Mouse (Mus musculus) midbrain, embryonic 16.5 days (tissue): Measurements from ENCODE around the gene Olfr123. TPM values are rescaled to one million over a fixed set of nuclear protein-coding genes. Genes with fewer than 3 reads are reported as not detected.

Experiments used
- ATAC-seq: fragments of 200-750 bp; cut with Nextera tagmentation; 2 replicates; pipeline ENCODE4 v1.8.0; 2017; ENCODE audit warnings: moderate TSS enrichment
- H3K27ac ChIP-seq: fragments of 300-500 bp; sonication (generic); 2 replicates; pipeline ENCODE4 v1.5.1; 2014; ENCODE audit warnings: mild to moderate bottlenecking, low read length, mixed read lengths
- H3K27me3 ChIP-seq: fragments of 300-500 bp; sonication (generic); 2 replicates; pipeline ENCODE4 v1.6.1; 2014; ENCODE audit warnings: low read depth, low read length, mixed read lengths; ENCODE audit not compliant: control insufficient read depth, insufficient read depth
- H3K36me3 ChIP-seq: fragments of 300-500 bp; sonication (generic); 2 replicates; pipeline ENCODE4 v1.6.1; 2014; ENCODE audit warnings: mild to moderate bottlenecking, low read length, moderate library complexity, mixed read lengths; ENCODE audit not compliant: control insufficient read depth, insufficient read depth
- H3K4me1 ChIP-seq: fragments of 300-500 bp; sonication (generic); 2 replicates; pipeline ENCODE4 v1.6.1; 2014; ENCODE audit warnings: mild to moderate bottlenecking, low read length, mixed read lengths; ENCODE audit not compliant: control insufficient read depth, insufficient read depth
- H3K4me2 ChIP-seq: fragments of 300-500 bp; sonication (generic); 2 replicates; pipeline ENCODE4 v1.6.1; 2014; ENCODE audit warnings: mild to moderate bottlenecking, low read length, mixed read lengths
- H3K4me3 ChIP-seq: fragments of 300-500 bp; sonication (generic); 2 replicates; pipeline ENCODE4 v1.5.1; 2014; ENCODE audit warnings: low read depth, mild to moderate bottlenecking, low read length, moderate library complexity, mixed read lengths
- H3K9ac ChIP-seq: fragments of 300-500 bp; sonication (generic); 2 replicates; pipeline ENCODE4 v1.6.1; 2014; ENCODE audit warnings: low read depth, low read length, mixed read lengths
- H3K9me3 ChIP-seq: fragments of 300-500 bp; sonication (generic); replicated peaks from 2 replicates; pipeline ENCODE4 v1.6.1; 2014; ENCODE audit warnings: mild to moderate bottlenecking, low read length, mixed read lengths; ENCODE audit not compliant: control insufficient read depth, poor library complexity, severe bottlenecking
- WGBS: fragments of 180-500 bp; shearing (Covaris S2); extraction: QIAGEN DNeasy Blood & Tissue Kit; methylation state at CpG from one replicate; pipeline ENCODE4 v1.1.7; 2014; 5-methylcytosine and 5-hydroxymethylcytosine counted together
- polyA plus RNA-seq: library from polyadenylated mRNA; unstranded; fragments of >200 nt; fragmentation: Nextera tagmentation; extraction: Ambion mirVana; gene quantifications from 2 replicates; pipeline ENCODE4 v1.2.1, GENCODE M21; 2015

Olfr123 gene
- not detected in 2 replicates for polyA plus RNA-seq

- no peak within 1 kb of the TSS for H3K4me2 ChIP-seq
- no peaks in the 10 kb centered on the region for H3K9me3 ChIP-seq
- H3K4me3 ChIP-seq = no peak within 1 kb of the TSS
- no peaks in the 10 kb centered on the region for H3K27me3 ChIP-seq
- H3K27ac ChIP-seq = no peak within 1 kb of the TSS
- 96% methylated on average over 2 of the region's 2 CpGs for WGBS
- no peaks in the 10 kb centered on the region for H3K36me3 ChIP-seq
- no peak for ATAC-seq
- no peaks in the 10 kb centered on the region for H3K4me1 ChIP-seq
- H3K9ac ChIP-seq = no peak within 1 kb of the TSS
Observed at GRCm38 (mm10) chr17:37793229-37793628, at the start of gene Olfr123. Olfr123 (plus strand) TSS chr17:37793529.

GRCm38 (mm10) chr17:37768307-37768706, 25.0 kb upstream of the Olfr123 start, which contains the start of gene Olfr122:
Olfr122 (plus strand) TSS chr17:37768607.
- H3K4me2 ChIP-seq = no peak within 1 kb of the TSS

GRCm38 (mm10) chr17:37799588-37799987, 6.3 kb downstream of the Olfr123 start, which contains the start of gene Olfr124:
Olfr124 (plus strand) TSS chr17:37799888.
- Histone ChIP-seq H3K9me3 (no peaks in the 10 kb centered on the region), H3K4me3 (no peak within 1 kb of the TSS), H3K27me3 (no peaks in the 10 kb centered on the region), H3K4me2 (no peak within 1 kb of the TSS), H3K36me3 (no peaks in the 10 kb centered on the region), H3K4me1 (no peaks in the 10 kb centered on the region), H3K9ac (no peak within 1 kb of the TSS), H3K27ac (no peak within 1 kb of the TSS)
- WGBS = 89% methylated on average over 3 of the region's 3 CpGs
- ATAC-seq = no peak

More at GRCm38 (mm10) chr17:37768307-37768706, 25.0 kb upstream of the Olfr123 start, which contains the start of gene Olfr122:
- no peak within 1 kb of the TSS for H3K9ac ChIP-seq
- H3K27me3 ChIP-seq = no peaks in the 10 kb centered on the region
- H3K4me1 ChIP-seq = no peaks in the 10 kb centered on the region
- H3K27ac ChIP-seq = no peak within 1 kb of the TSS
- no peak for ATAC-seq
- WGBS = 86% methylated on average over 4 of the region's 4 CpGs
- H3K9me3 ChIP-seq = no peaks in the 10 kb centered on the region
- no peak within 1 kb of the TSS for H3K4me3 ChIP-seq
- no peaks in the 10 kb centered on the region for H3K36me3 ChIP-seq

GRCm38 (mm10) chr17:37832649-37833048, 39.3 kb downstream of the Olfr123 start, which contains the start of gene Olfr125:
Olfr125 (plus strand) TSS chr17:37832949.
- no peaks in the 10 kb centered on the region for H3K4me1 ChIP-seq

GRCm38 (mm10) chr17:37847183-37847582, 53.9 kb downstream of the Olfr123 start, which contains the start of gene Olfr126:
Olfr126 (plus strand) TSS chr17:37847483.
- ATAC-seq = no peak
- Histone ChIP-seq H3K36me3 (no peaks in the 10 kb centered on the region), H3K27ac (no peak within 1 kb of the TSS), H3K27me3 (no peaks in the 10 kb centered on the region), H3K4me3 (no peak within 1 kb of the TSS), H3K9ac (no peak within 1 kb of the TSS), H3K4me2 (no peak within 1 kb of the TSS), H3K4me1 (no peaks in the 10 kb centered on the region), H3K9me3 (no peaks in the 10 kb centered on the region)

More at GRCm38 (mm10) chr17:37832649-37833048, 39.3 kb downstream of the Olfr123 start, which contains the start of gene Olfr125:
- no peak for ATAC-seq
- Histone ChIP-seq H3K9me3 (no peaks in the 10 kb centered on the region), H3K4me2 (no peak within 1 kb of the TSS), H3K36me3 (no peaks in the 10 kb centered on the region), H3K27ac (no peak within 1 kb of the TSS), H3K27me3 (no peaks in the 10 kb centered on the region), H3K9ac (no peak within 1 kb of the TSS), H3K4me3 (no peak within 1 kb of the TSS)

Other genes starting within 250 kb of the Olfr123 start
- not detected in 2 replicates for gene Olfr112, start 224.1 kb upstream of the Olfr123 start, polyA plus RNA-seq
- gene Olfr113, start 215.9 kb upstream of the Olfr123 start, polyA plus RNA-seq = not detected in 2 replicates
- gene Olfr114, start 200.8 kb upstream of the Olfr123 start, polyA plus RNA-seq = not detected in 2 replicates
- not detected in 2 replicates for gene Olfr115, start 166.4 kb upstream of the Olfr123 start, polyA plus RNA-seq
- not detected in 2 replicates for gene Olfr116, start 166.3 kb upstream of the Olfr123 start, polyA plus RNA-seq
- gene Olfr117, start 129.7 kb upstream of the Olfr123 start, polyA plus RNA-seq = not detected in 2 replicates
- not detected in 2 replicates for gene Olfr118, start 126.5 kb upstream of the Olfr123 start, polyA plus RNA-seq
- gene Olfr119, start 97.0 kb upstream of the Olfr123 start, polyA plus RNA-seq = not detected in 2 replicates
- not detected in 2 replicates for gene Olfr120, start 71.7 kb upstream of the Olfr123 start, polyA plus RNA-seq
- gene Olfr121, start 44.7 kb upstream of the Olfr123 start, polyA plus RNA-seq = not detected in 2 replicates
- gene Olfr122, start 24.9 kb upstream of the Olfr123 start, polyA plus RNA-seq = not detected in 2 replicates
- not detected in 2 replicates for gene Olfr124, start 6.4 kb downstream of the Olfr123 start, polyA plus RNA-seq
- gene Olfr125, start 39.4 kb downstream of the Olfr123 start, polyA plus RNA-seq = not detected in 2 replicates
- gene Olfr126, start 54.0 kb downstream of the Olfr123 start, polyA plus RNA-seq = not detected in 2 replicates
- not detected in 2 replicates for gene Olfr127, start 106.9 kb downstream of the Olfr123 start, polyA plus RNA-seq
- gene Olfr128, start 127.0 kb downstream of the Olfr123 start, polyA plus RNA-seq = not detected in 2 replicates
- gene Olfr761, start 159.6 kb downstream of the Olfr123 start, polyA plus RNA-seq = not detected in 2 replicates